Mouse (Mus musculus) kidney, adult 2 months (tissue): ENCODE results near the gene Nhsl1.

Source experiments
- CTCF ChIP-seq: fragments of 200-500 bp; conservative IDR thresholded peaks from 2 replicates; pipeline ENCODE4 v1.5.1; 2011; ENCODE audit warnings: low read depth, mild to moderate bottlenecking, control low read depth, low read length, moderate library complexity, mixed read lengths; ENCODE audit not compliant: insufficient read depth, insufficient read length
- POLR2A ChIP-seq: fragments of 200-500 bp; IDR thresholded peaks from one replicate; pipeline ENCODE4 v1.6.1; 2011; ENCODE audit warnings: low read depth, low read length, control low read depth

DNA sequence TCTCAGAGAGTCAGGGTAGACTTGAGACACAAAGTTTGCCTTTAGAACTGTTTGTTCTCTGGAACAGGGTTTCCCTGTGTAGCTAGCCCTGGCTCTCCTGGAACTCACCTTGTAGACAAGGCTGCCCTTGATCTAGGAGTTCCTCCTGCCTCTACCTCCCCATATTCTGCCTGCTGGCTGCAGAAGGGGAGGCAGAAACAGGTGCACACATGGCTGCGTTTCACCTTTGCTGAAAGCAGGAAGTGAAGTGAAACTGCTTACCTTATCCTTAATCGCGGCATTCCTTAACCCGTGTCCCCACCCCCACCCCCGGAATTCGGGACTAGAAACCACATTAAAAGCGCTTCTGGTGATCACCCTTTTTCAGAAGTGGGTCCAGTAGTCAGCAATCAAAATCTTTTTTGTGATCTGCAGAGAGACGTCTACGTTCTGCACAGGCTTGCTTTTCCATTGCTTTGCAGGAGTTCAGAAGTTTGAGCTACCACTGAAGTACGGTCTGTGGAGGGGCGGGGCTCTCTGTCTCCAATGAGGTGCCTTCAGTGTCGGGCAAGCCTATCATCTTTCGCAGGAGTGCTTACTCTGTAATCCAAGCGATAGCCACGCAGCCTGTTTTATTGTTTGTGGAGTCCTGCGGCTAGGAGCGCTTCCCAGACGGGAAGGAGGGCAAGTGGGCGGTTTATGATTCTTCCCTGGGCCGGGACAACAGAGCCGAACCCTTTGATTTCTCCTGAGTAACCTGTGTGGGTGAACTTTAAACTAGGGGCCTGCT lies 88.5 kb downstream of the Nhsl1 start:
- TF ChIP-seq CTCF = no peak
- no peak for TF ChIP-seq POLR2A
